Mouse (Mus musculus): ENCODE data around the gene Thbs4. TPM values are rescaled to one million over a fixed set of nuclear protein-coding genes. Genes with fewer than 3 reads are reported as not detected.

Thbs4 gene
- total RNA-seq, 2 experiments from 2014 or later: 60.5 to 195 TPM

GRCm38 (mm10) chr13:92733252-92733651, 61.4 kb downstream of the Thbs4 start:
- DNase-seq: peak; percentile 56
- H3K27ac ChIP-seq: peak overlapping the region; percentile 20
- TF ChIP-seq CTCF (IDR thresholded peaks at IDR 0.05): peak; percentile 45
- peak overlapping the region; percentile 63 for H3K4me3 ChIP-seq
- intact Hi-C loops (cut with DNase I): loop anchor here (10.0 kb wide), 1 partner anchor 378 kb away; the partner anchor contains the start of genes Dhfr and Msh3

GRCm38 (mm10) chr13:92732836-92733235, 61.8 kb downstream of the Thbs4 start:
- no peak for DNase-seq
- intact Hi-C loops (cut with DNase I): loop anchor here (10.0 kb wide), 1 partner anchor 378 kb away; the partner anchor contains the start of genes Dhfr and Msh3
- no peak overlapping the region; the same call in 1 of the 2 replicates for H3K4me3 ChIP-seq
- H3K27ac ChIP-seq: no peak overlapping the region; the same call in 1 of the 2 replicates
- TF ChIP-seq CTCF (IDR thresholded peaks at IDR 0.05): no peak

GRCm38 (mm10) chr13:92731811-92732210, 62.8 kb downstream of the Thbs4 start:
- H3K27ac ChIP-seq: 0 out of 2 replicates have a peak overlapping the region, but pooled peaks have one; percentile 24
- intact Hi-C loops (cut with DNase I): loop anchor here (10.0 kb wide), 1 partner anchor 377 kb away; the partner anchor contains the start of genes Dhfr and Msh3
- no peak for TF ChIP-seq CTCF (IDR thresholded peaks at IDR 0.05)
- H3K4me3 ChIP-seq: no peak overlapping the region
- DNase-seq: no peak

GRCm38 (mm10) chr13:92729811-92730210, 64.8 kb downstream of the Thbs4 start:
- Histone ChIP-seq H3K27ac (peak overlapping the region; percentile 12), H3K4me3 (peak overlapping the region; percentile 32)
- peak; percentile 65 for DNase-seq
- TF ChIP-seq CTCF (IDR thresholded peaks at IDR 0.05): no peak
- intact Hi-C loops (cut with DNase I): loop anchor here (10.0 kb wide), 1 partner anchor 375 kb away; the partner anchor contains the start of genes Dhfr and Msh3

- no peak for TF ChIP-seq CTCF (IDR thresholded peaks at IDR 0.05)
- Histone ChIP-seq H3K27ac (no peak overlapping the region), H3K4me3 (no peak overlapping the region)
- DNase-seq: no peak
- intact Hi-C loops (cut with DNase I): no loop called here
Measured at GRCm38 (mm10) chr13:92722389-92722788, 72.2 kb downstream of the Thbs4 start.

GRCm38 (mm10) chr13:92721006-92721405, 73.6 kb downstream of the Thbs4 start:
- Histone ChIP-seq H3K27ac (no peak overlapping the region), H3K4me3 (no peak overlapping the region)
- intact Hi-C loops (cut with DNase I): no loop called here
- no peak for DNase-seq
- no peak for TF ChIP-seq CTCF (IDR thresholded peaks at IDR 0.05)

- intact Hi-C loops (cut with DNase I): no loop called here
- Histone ChIP-seq H3K4me3 (no peak overlapping the region), H3K27ac (no peak overlapping the region)
- DNase-seq: no peak
- TF ChIP-seq CTCF (IDR thresholded peaks at IDR 0.05): no peak
Measured at GRCm38 (mm10) chr13:92717851-92718665, 76.6 kb downstream of the Thbs4 start.

GRCm38 (mm10) chr13:92712619-92713018, 82.0 kb downstream of the Thbs4 start:
- no peak for TF ChIP-seq CTCF (IDR thresholded peaks at IDR 0.05)
- no peak for DNase-seq
- H3K27ac ChIP-seq: no peak overlapping the region
- H3K4me3 ChIP-seq: no peak overlapping the region
- intact Hi-C loops (cut with DNase I): no loop called here

GRCm38 (mm10) chr13:92711821-92712220, 82.8 kb downstream of the Thbs4 start:
- intact Hi-C loops (cut with DNase I): no loop called here

GRCm38 (mm10) chr13:92710361-92710760, 84.3 kb downstream of the Thbs4 start:
- DNase-seq: no peak
- Histone ChIP-seq H3K4me3 (no peak overlapping the region), H3K27ac (no peak overlapping the region)
- intact Hi-C loops (cut with DNase I): no loop called here
- TF ChIP-seq CTCF (IDR thresholded peaks at IDR 0.05): no peak

More at GRCm38 (mm10) chr13:92711821-92712220, 82.8 kb downstream of the Thbs4 start:
- no peak for TF ChIP-seq CTCF (IDR thresholded peaks at IDR 0.05)
- Histone ChIP-seq H3K27ac (no peak overlapping the region), H3K4me3 (no peak overlapping the region)
- DNase-seq: no peak

- Histone ChIP-seq H3K27ac (no peak overlapping the region), H3K4me3 (no peak overlapping the region)
- intact Hi-C loops (cut with DNase I): no loop called here
- TF ChIP-seq CTCF (IDR thresholded peaks at IDR 0.05): no peak
- no peak for DNase-seq
Measured at GRCm38 (mm10) chr13:92709535-92709934, 85.1 kb downstream of the Thbs4 start.

- DNase-seq: no peak
- H3K27ac ChIP-seq: no peak overlapping the region
- H3K4me3 ChIP-seq: no peak overlapping the region
- intact Hi-C loops (cut with DNase I): no loop called here
- TF ChIP-seq CTCF (IDR thresholded peaks at IDR 0.05): no peak
Measured at GRCm38 (mm10) chr13:92708466-92708865, 86.2 kb downstream of the Thbs4 start.

GRCm38 (mm10) chr13:92707941-92708340, 86.7 kb downstream of the Thbs4 start:
- DNase-seq: no peak
- H3K27ac ChIP-seq: no peak overlapping the region
- no peak overlapping the region for H3K4me3 ChIP-seq
- intact Hi-C loops (cut with DNase I): no loop called here
- no peak for TF ChIP-seq CTCF (IDR thresholded peaks at IDR 0.05)

Measured in gastrocnemius, adult 2 months (tissue).